Mouse (Mus musculus): ENCODE measurements at regions not wholly inside any gene's neighbourhood (a gene's known extent, or its start where the extent isn't known, plus 50 kb on each side); places are given as distances from the start of the nearest gene placed in this dataset.

DNA sequence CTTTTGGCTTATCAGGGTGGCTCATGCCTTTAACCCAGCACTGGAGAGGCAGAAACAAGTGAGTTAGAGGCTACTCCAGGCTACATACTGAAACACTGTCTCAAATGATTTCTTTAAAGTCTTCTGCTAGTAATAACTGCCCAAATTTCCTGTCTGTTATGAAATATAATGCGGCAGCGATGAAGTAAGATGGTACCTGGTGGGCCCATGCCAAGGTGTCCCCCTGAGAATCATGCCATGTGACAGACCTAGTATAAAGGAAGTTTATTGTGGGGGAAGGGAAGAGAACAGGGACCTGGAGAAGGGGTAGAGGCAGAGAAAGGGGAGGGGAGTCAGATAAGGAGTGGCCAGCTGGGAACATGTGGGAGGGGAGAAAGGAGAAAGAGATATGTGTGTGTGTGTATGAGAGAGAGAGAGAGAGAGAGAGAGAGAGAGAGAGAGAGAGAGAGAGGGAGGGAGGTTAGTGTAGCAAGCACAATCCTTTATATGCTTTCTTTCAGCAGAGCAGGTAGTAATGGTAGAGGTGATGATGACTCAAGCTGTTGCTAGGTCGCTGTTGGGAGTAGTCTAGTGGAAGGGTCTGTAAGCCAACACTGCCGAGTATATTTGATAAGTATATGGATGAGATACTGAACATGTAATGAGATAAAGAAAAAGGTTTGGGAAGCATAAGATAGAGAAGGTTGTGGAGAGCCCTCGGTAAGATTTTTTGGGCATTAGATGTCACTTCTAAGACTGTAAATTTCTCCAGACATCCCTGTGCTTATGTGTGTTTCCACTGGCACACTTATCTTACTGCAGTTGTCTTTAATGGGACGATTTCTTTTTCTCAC, 71.1 kb upstream of the Dph5 start:
- no peak for DNase-seq (ENCODE audit: low read depth, low spot score)

DNA sequence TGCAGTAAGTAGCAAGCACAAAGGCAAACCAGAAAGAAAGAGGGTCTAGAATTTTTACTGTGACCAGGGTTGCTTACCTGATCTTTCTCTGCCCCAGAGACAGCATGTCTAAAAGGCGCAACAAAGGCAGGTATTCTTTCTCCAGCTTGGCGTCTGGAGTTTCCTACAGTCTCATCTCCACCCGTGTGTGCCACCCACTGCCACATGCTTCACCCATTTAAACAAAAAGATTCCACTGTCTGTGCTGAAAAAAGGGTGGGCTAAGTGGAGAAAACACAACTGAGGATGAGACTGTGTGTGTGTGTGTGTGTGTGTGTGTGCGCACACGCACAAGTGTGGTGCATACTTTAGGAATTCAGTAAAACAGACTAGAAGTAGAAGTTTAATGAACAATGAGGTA, 69.9 kb upstream of the Dph5 start:
- DNase-seq (ENCODE audit: low read depth, low spot score) = no peak

- DNase-seq (ENCODE audit: low read depth, low spot score) = no peak
Observed at GRCm38 (mm10) chr3:115818734-115819133, 68.9 kb upstream of the Dph5 start.

- DNase-seq (ENCODE audit: low read depth, low spot score) = no peak
Observed at GRCm38 (mm10) chr3:115819401-115820138, 68.1 kb upstream of the Dph5 start.

DNA sequence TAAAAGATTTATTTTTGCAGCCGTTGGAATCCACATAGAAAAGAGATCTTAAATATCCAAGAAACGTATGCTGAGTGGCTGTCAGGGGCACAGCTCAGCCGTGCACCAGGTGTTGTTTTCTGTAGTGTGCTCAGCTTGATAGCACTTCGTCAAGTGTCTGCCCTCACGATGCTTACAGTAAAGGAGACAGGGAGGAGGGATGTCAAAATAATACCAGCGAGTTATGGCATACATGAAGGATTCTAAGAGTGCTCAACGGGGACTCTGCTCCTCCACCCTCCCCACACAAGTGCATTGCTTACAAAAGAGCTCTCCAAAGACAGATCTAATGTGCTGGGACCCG, 67.5 kb upstream of the Dph5 start:
- DNase-seq (ENCODE audit: low read depth, low spot score) = no peak

- no peak for DNase-seq (ENCODE audit: low read depth, low spot score)
Observed at GRCm38 (mm10) chr3:115821627-115822026, 66.0 kb upstream of the Dph5 start.

GRCm38 (mm10) chr3:115822491-115822890, 65.1 kb upstream of the Dph5 start:
- DNase-seq (ENCODE audit: low read depth, low spot score) = no peak

DNA sequence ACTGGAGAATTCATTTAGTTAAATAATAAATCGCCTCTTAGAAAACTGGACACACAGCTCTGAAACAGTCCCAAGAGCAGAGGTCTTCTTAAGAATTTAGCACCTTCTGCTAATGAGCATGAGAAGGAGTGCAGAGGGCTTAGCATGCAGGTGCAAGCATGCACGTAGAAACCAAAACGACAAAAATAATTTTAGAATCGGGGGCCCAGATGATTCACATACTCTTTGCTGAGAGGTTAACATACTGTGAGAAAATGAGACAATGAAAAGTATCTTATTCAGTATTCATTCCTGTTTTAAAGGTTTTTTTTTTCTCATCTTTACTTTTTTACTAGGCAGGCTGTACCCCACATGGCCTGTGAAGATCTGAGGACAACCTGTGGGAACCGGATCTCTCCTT, 63.9 kb upstream of the Dph5 start:
- no peak for DNase-seq (ENCODE audit: low read depth, low spot score)

DNA sequence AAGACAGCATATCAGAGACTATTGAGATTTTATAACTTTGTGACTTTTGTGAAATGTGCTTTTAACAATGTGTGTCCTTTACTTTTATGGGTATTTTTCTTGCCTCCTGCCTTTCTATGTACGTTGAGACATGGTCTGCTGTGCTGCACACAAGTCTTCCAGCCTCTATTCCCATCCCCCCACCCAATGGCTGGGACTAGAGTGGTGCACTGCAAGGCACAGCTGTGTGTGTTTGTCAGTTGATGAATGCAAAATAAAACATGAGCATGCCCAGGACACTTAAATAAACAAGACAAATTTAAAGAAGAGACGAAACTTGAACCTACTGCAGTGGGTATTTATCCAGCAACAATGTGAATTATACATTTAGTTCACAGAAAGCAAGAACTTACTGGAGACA, 62.8 kb upstream of the Dph5 start:
- DNase-seq (ENCODE audit: low read depth, low spot score) = no peak

- DNase-seq (ENCODE audit: low read depth, low spot score) = no peak
Observed at GRCm38 (mm10) chr3:115835381-115835780, 52.3 kb upstream of the Dph5 start.

DNA sequence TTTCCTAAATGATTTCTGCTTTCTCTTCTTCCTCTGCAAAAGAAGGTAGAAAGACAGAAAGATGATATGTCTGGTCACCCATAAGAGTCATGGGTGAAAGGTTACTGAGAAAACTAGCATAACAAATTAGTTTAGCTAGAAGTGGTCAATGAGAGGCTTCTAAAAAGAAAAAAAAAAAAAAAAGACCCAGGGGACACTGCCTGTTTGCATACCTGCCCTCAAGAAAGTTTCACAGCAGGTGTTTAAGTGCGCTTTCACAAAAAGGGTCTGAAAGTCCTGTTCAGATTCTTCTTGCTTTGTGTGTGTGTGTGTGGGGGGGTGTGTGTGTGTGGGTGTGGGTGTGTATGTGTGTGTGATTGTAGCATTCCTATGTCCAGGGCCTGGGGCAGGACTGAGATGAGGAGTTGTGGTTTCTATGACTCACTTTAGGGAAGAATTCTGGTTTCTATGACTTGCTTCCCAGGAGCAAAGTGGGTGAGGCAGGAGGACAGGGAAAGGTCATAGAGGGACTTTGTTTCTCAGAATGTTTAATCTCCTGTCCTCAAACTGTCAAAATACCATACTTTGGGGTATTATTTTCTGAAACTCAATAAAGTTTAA, 49.9 kb upstream of the Dph5 start:
- peak; percentile 15 for DNase-seq (ENCODE audit: low read depth, low spot score)
